Mouse (Mus musculus) limb, embryonic 14.5 days (tissue): ENCODE data around the gene Trp53. TPM values are rescaled to one million over a fixed set of nuclear protein-coding genes. Genes with fewer than 3 reads are reported as not detected.
"Not testable (repeated sequence)": the region's sequence is repeated elsewhere in the genome, so short reads cannot be mapped to it uniquely, and the experiment has no call there.

ENCODE experiments used
- ATAC-seq: fragments of 200-750 bp; cut with Nextera tagmentation; 2 replicates; pipeline ENCODE4 v1.8.0; 2017; ENCODE audit warnings: low read depth, moderate number of reproducible peaks, moderate TSS enrichment; ENCODE audit not compliant: low FRiP score
- DNase-seq: peaks from one replicate; pipeline ENCODE4 v3.0.0-alpha.2; 2015; ENCODE audit warnings: low spot score
- H3K27ac ChIP-seq: fragments of 300-500 bp; sonication (generic); replicated peaks from 2 replicates; pipeline ENCODE4 v1.5.1; 2014; ENCODE audit warnings: low read depth, mild to moderate bottlenecking, low read length, moderate library complexity, mixed read lengths
- H3K27me3 ChIP-seq: fragments of 300-500 bp; sonication (generic); 2 replicates; pipeline ENCODE4 v1.6.1; 2014; ENCODE audit warnings: low read length, mixed read lengths; ENCODE audit not compliant: control insufficient read depth, insufficient read depth
- H3K36me3 ChIP-seq: fragments of 300-500 bp; sonication (generic); 2 replicates; pipeline ENCODE4 v1.6.1; 2014; ENCODE audit warnings: mild to moderate bottlenecking, low read length, moderate library complexity, mixed read lengths; ENCODE audit not compliant: control insufficient read depth, insufficient read depth
- H3K4me1 ChIP-seq: fragments of 300-500 bp; sonication (generic); 2 replicates; pipeline ENCODE4 v1.6.1; 2014; ENCODE audit warnings: antibody characterized with exemption, low read length, mixed read lengths; ENCODE audit not compliant: control insufficient read depth, insufficient read depth
- H3K4me2 ChIP-seq: fragments of 300-500 bp; sonication (generic); replicated peaks from 2 replicates; pipeline ENCODE4 v1.6.1; 2014; ENCODE audit warnings: low read depth, mild to moderate bottlenecking, low read length, moderate library complexity; ENCODE audit not compliant: severe bottlenecking
- H3K4me3 ChIP-seq: fragments of 300-500 bp; sonication (generic); replicated peaks from 2 replicates; pipeline ENCODE4 v1.5.1; 2014; ENCODE audit warnings: low read length
- H3K9ac ChIP-seq: fragments of 300-500 bp; sonication (generic); 2 replicates; pipeline ENCODE4 v1.6.1; 2014; ENCODE audit warnings: mild to moderate bottlenecking, low read depth, low read length, moderate library complexity; ENCODE audit not compliant: severe bottlenecking
- H3K9me3 ChIP-seq: fragments of 300-500 bp; sonication (generic); 2 replicates; pipeline ENCODE4 v1.6.1; 2016; ENCODE audit warnings: low read length; ENCODE audit not compliant: control insufficient read depth
- POLR2A ChIP-seq: fragments of 200-500 bp; IDR thresholded peaks from 2 replicates; pipeline ENCODE4 v1.8.0; 2012; ENCODE audit warnings: inconsistent platforms, mild to moderate bottlenecking, moderate library complexity, borderline replicate concordance; ENCODE audit not compliant: insufficient read depth, insufficient read length; ENCODE audit errors: extremely low read depth
- WGBS: fragments of 180-500 bp; shearing (Covaris S2); extraction: QIAGEN DNeasy Blood & Tissue Kit; methylation state at CpG from one replicate; pipeline ENCODE4 v1.1.7; 2014; 5-methylcytosine and 5-hydroxymethylcytosine counted together
- polyA plus RNA-seq, 2 experiments: library from polyadenylated mRNA; depleted of rRNA in 1 of 2; stranded (reverse) in 1 of 2; unstranded in 1 of 2; fragments of >200 nt; fragmentation: Nextera tagmentation in 1 of 2; extraction: Ambion mirVana in 1 of 2; gene quantifications; 2 replicates each; pipeline versions ENCODE4 v1.2.1 to v1.2.3; 2012 to 2014

Trp53 gene
- polyA plus RNA-seq, 2 experiments: 138 to 173 TPM

DNA sequence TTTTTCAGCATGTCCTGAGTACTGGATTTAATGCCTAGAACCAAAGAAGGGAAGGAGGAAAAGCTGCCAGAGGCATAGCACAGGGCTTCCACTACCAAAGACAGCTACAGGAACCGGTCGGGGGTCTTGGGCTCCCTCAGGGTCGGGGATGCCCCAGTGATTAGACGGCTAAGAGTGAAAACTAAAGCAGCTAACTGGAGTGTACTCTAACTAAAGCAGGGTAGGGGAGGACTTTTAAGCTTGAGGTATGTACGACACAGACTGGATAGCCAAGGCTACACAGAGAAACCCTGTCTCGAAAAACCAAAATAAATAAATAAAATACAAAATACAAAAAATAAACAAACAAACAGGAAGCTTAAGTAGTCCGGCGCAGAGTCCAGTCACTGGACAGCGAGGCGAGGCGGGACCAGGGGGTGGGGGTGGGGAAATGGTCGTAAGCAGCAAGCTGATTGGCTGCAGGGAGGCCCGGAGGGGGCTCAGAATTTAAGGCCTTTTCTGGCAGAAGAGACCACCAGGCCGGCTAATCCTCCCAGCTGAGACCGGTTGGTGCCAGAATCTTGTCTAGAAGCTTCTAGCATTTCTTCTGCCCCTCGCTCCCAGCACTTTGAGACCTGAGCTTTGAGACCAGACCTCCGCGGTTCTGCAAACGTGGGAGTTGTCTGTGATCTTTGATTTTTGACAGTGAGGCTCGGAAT lies 41.6 kb downstream of the Trp53 start, which contains the start of gene Sat2:
Gene Sat2, plus strand, starts transcription at position 454 of the 698 bp plus-strand sequence.
- 0 out of 2 replicates have a peak, but pooled peaks cover 7% of the 10 kb centered on the region for H3K4me1 ChIP-seq
- H3K36me3 ChIP-seq: no peaks in the 10 kb centered on the region
- H3K4me3 ChIP-seq: peak within 1 kb of the TSS; percentile 51
- H3K27me3 ChIP-seq: no peaks in the 10 kb centered on the region
- no peaks in the 10 kb centered on the region for H3K9me3 ChIP-seq
- DNase-seq (peak; percentile 83), ATAC-seq (peak; percentile 87)
- WGBS: 1% methylated on average over 20 of the region's 20 CpGs
- 0 out of 2 replicates have a peak, but pooled peaks have one; percentile 21 for TF ChIP-seq POLR2A
- H3K27ac ChIP-seq: peak within 1 kb of the TSS; percentile 2; the same call in 1 of the 2 replicates
- H3K9ac ChIP-seq: peak within 1 kb of the TSS; percentile 69
- H3K4me2 ChIP-seq: peak within 1 kb of the TSS; percentile 75

DNA sequence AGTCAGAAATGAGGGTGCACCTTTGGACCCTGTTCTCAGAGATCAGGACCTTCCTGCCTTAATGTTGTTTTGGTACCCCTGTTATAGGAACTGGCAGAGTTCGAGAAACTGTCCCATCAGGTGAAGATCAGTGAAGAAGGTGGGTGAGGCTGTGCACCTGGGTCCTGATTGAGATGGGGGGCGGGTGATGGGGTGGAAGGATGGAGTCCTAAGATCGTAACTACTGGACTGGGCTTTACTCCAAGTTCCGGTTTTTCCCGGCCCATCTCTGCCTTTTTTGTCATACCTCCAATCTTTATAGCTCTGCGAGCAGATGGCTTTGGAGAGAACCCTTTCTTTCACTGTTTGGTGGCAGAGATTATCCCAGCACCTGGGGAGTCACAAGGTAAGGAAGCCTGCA lies 42.2 kb downstream of the Trp53 start:
- Histone ChIP-seq H3K4me1 (0 out of 2 replicates have a peak, but pooled peaks cover 7% of the 10 kb centered on the region), H3K27ac (0 out of 2 replicates have a peak overlapping the region, but pooled peaks have one; percentile 2), H3K27me3 (no peaks in the 10 kb centered on the region), H3K9ac (peak overlapping the region; percentile 69), H3K4me2 (peak overlapping the region; percentile 75), H3K9me3 (no peaks in the 10 kb centered on the region), H3K36me3 (no peaks in the 10 kb centered on the region), H3K4me3 (peak overlapping the region; percentile 51)
- no peak for TF ChIP-seq POLR2A
- 0 out of 2 replicates have a peak, but pooled peaks have one; percentile 9 for ATAC-seq
- WGBS: 27% methylated on average over 6 of the region's 6 CpGs
- DNase-seq: no peak

DNA sequence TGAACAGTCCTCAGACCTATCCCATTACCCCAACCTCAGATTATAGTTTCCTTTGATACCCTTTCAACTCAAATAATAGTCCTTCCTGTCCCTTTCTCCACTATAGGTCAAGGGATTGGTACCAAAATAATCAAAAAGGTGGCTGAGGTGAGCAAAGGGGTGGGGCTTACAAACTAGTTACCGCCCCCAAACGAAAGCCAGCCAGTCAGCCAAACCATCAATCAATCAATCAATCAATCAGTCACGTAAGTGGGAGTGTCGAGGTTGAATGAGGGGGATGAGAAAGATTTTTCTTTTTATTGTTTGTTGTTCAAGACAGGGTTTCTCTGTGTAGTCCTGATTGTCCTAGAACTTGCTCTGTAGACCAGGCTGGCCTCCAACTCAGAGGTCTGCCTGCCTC lies 42.8 kb downstream of the Trp53 start:
- DNase-seq: no peak
- H3K4me2 ChIP-seq: peak overlapping the region; percentile 75
- H3K9me3 ChIP-seq: no peaks in the 10 kb centered on the region
- H3K27me3 ChIP-seq: no peaks in the 10 kb centered on the region
- H3K36me3 ChIP-seq: no peaks in the 10 kb centered on the region
- 65% methylated on average over 4 of the region's 4 CpGs for WGBS
- no peak overlapping the region for H3K27ac ChIP-seq
- peak overlapping the region; percentile 51 for H3K4me3 ChIP-seq
- 0 out of 2 replicates have a peak, but pooled peaks cover 7% of the 10 kb centered on the region for H3K4me1 ChIP-seq
- no peak for ATAC-seq
- H3K9ac ChIP-seq: peak overlapping the region; percentile 69; the same call in 1 of the 2 replicates
- no peak for TF ChIP-seq POLR2A

DNA sequence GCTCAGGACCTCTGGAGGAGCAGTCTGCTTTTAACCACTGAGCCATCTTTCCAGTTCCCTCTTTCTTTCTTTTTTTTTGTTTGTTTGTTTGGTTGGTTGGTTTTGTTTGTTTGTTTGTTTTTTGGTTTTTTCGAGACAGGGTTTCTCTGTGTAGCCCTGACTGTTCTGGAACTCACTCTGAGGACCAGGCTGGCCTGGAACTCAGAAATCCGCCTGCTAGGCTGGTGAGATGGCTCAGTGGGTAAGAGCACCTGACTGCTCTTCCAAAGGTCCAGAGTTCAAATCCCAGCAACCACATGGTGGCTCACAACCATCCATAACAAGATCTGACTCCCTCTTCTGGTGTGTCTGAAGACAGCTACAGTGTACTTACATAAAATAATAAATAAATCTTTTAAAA lies 44.2 kb downstream of the Trp53 start:
- H3K4me2 ChIP-seq, ATAC-seq, H3K9me3 ChIP-seq, H3K4me3 ChIP-seq, H3K4me1 ChIP-seq, H3K27me3 ChIP-seq, DNase-seq, H3K36me3 ChIP-seq, H3K9ac ChIP-seq, H3K27ac ChIP-seq: not testable (repeated sequence)
- WGBS: 82% methylated on average over 2 of the region's 2 CpGs

DNA sequence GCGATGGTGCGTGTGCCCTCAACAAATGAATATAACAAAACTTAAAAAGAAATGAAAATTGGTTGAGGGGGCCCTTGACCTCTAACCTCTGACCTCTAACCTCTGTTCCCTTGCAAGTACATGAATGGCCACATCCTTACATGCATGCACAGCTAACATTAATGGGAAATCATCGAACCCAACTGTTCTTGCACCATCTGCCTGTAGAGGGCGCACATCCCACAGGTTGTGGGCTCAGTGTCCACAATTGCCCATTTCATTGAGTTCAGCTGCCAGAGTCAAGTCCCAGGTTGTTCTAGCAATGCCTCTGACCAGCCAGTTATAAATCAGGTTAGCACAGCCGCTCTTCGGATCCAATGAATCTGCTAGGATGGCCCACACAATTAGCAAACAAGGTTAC lies 48.1 kb downstream of the Trp53 start:
- 37% methylated on average over 6 of the region's 6 CpGs for WGBS
- H3K4me1 ChIP-seq: no peaks in the 10 kb centered on the region
- no peaks in the 10 kb centered on the region for H3K36me3 ChIP-seq
- no peak overlapping the region for H3K4me2 ChIP-seq
- peak; percentile 76 for DNase-seq
- no peaks in the 10 kb centered on the region for H3K9me3 ChIP-seq
- H3K27ac ChIP-seq: no peak overlapping the region
- H3K9ac ChIP-seq: no peak overlapping the region
- ATAC-seq: no peak
- no peak overlapping the region for H3K4me3 ChIP-seq
- no peaks in the 10 kb centered on the region for H3K27me3 ChIP-seq
- no peak for TF ChIP-seq POLR2A
